9 mouse cellular contexts compared by ENCODE assay signal in the genomic region with DNA sequence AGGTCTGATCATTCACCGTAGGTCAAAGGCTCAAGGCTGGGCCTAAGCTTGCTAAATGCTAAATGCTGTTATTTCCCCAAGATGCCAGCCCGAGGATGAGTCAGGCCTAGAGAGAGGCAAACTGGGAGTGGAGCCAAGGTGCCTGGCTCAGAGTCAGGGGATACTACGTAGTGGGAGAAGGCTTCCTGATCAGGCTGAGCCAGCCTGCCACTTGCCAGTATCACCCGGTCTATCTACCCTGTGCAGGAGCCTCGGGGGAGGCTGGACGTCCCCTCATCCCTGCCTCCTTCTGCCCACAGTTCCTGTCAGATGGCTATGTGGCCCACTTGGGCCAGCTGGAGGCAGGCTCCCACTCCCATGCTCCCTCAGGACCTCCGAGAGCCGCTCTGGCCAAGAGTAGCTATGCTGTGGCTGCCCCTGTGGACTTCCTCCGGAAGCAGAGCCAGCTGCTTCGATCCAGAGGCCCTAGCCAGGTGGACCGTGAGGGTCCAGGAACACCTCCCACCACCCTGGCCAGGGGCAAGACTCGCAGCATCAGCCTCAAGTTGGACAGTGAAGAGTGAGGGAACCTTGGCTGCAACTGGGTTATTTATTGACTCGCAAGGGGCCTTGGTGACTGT. TPM values are rescaled to one million over a fixed set of nuclear protein-coding genes. Genes with fewer than 3 reads are reported as not detected.
DNase-seq lines count a peak whose midpoint lies in the region; ATAC-seq lines count a peak whose summit lies in the region.
"Had no signal": no experiment of that assay in that cellular context is flagged by ENCODE, and none has a peak within 500 bp of the region (broad histone marks: within the 10 kb centered on the region; RNA-seq: fewer than 3 reads in every experiment).

No protein-coding gene starts in this region.

- peak overlapping the region; percentile 29 for H3K4me3 ChIP-seq in erythroblast, embryonic 14.5 days (replicated peaks)
- no peak overlapping the region for H3K4me3 ChIP-seq in lung, embryonic 15.5 days
- H3K4me3 ChIP-seq: midbrain, embryonic 12.5 days had no signal

- peak; percentile 84 for DNase-seq in 3134 (ENCODE audit: extremely low read depth, insufficient read length, low spot score)
- DNase-seq in adrenal gland, adult 8-10 months: peak; percentile 97
- peak; percentile 60 for DNase-seq in heart, postnatal 25 days (ENCODE audit: low spot score)
- DNase-seq in layer of hippocampus, postnatal 10 days (ENCODE audit: low spot score in 2 of 2): peak; percentile 69 to 75
- DNase-seq in spleen, adult 12 weeks (ENCODE audit: low spot score): peak; percentile 85
- DNase-seq in thymus, adult 18-20 months: no peak

- no peak overlapping the region for H3K9ac ChIP-seq in lung, embryonic 15.5 days
- H3K9ac ChIP-seq: midbrain, embryonic 12.5 days had no signal

- no peaks in the 10 kb centered on the region for H3K9me3 ChIP-seq in erythroblast, embryonic 14.5 days (ENCODE audit: control insufficient read depth, low read length)
- H3K9me3 ChIP-seq in lung, embryonic 15.5 days: no peaks in the 10 kb centered on the region
- H3K9me3 ChIP-seq: midbrain, embryonic 12.5 days had no signal

- ATAC-seq in lung, embryonic 15.5 days (ENCODE audit: borderline replicate concordance, extremely low read depth, low FRiP score, low TSS enrichment): 0 out of 2 replicates have a peak, but pooled peaks have one; percentile 17

- H3K4me2 ChIP-seq in lung, embryonic 15.5 days: no peak overlapping the region
- H3K4me2 ChIP-seq: midbrain, embryonic 12.5 days had no signal

- peak overlapping the region; percentile 34; the same call in 1 of the 2 replicates for H3K27ac ChIP-seq in lung, embryonic 15.5 days
- H3K27ac ChIP-seq: midbrain, embryonic 12.5 days had no signal

- 49% methylated on average over 13 of the region's 13 CpGs for WGBS in lung, embryonic 15.5 days

- H3K36me3 ChIP-seq in erythroblast, embryonic 14.5 days (ENCODE audit: control insufficient read depth): peaks cover 72% of the 10 kb centered on the region
- H3K36me3 ChIP-seq in lung, embryonic 15.5 days: peaks cover 50% of the 10 kb centered on the region

- peaks cover 30% of the 10 kb centered on the region for H3K4me1 ChIP-seq in erythroblast, embryonic 14.5 days (ENCODE audit: control insufficient read depth)
- peaks cover 11% of the 10 kb centered on the region; the same call in 1 of the 2 replicates for H3K4me1 ChIP-seq in lung, embryonic 15.5 days
- H3K4me1 ChIP-seq: midbrain, embryonic 12.5 days had no signal

- intact Hi-C loops in heart, postnatal 25 days (cut with DNase I): no loop called here

- H3K27me3 ChIP-seq in erythroblast, embryonic 14.5 days (ENCODE audit: control insufficient read depth): no peaks in the 10 kb centered on the region
- H3K27me3 ChIP-seq in lung, embryonic 15.5 days: no peaks in the 10 kb centered on the region
- H3K27me3 ChIP-seq: midbrain, embryonic 12.5 days had no signal

RNA-seq across cellular contexts. Expression of a gene that starts 12.4 kb away (rescaled TPM):
- total RNA-seq in adrenal gland, adult 8-10 months (2022): 100 to 1,000 TPM; 129 to 143 (median 134) TPM
- 23.9 and 25.1 TPM in 2 replicates for polyA plus RNA-seq in erythroblast, embryonic 14.5 days (2012)
- 10 to 100 TPM; 54.2 to 56.8 TPM for total RNA-seq in heart, postnatal 25 days (2021)
- total RNA-seq in layer of hippocampus, postnatal 10 days (2021): 10 to 100 TPM; 74.6 to 76.5 TPM
- 104 and 106 TPM in 2 replicates for polyA plus RNA-seq in lung, embryonic 15.5 days (2015; fragmentation: Nextera tagmentation; extraction: Ambion mirVana)

RNA-seq across cellular contexts. Expression of a gene that starts 13.5 kb away (rescaled TPM):
- total RNA-seq in adrenal gland, adult 8-10 months (2022): 100 to 1,000 TPM in 1 of 4 experiments, 10 to 100 TPM in 3; 57.1 to 119 (median 84.1) TPM
- polyA plus RNA-seq in erythroblast, embryonic 14.5 days (2012): 0.66 and 0.94 TPM in 2 replicates
- 10 to 100 TPM; 20.8 to 22.1 TPM for total RNA-seq in heart, postnatal 25 days (2021)
- 100 to 1,000 TPM; 178 to 201 TPM for total RNA-seq in layer of hippocampus, postnatal 10 days (2021)
- 12.5 and 13.8 TPM in 2 replicates for polyA plus RNA-seq in lung, embryonic 15.5 days (2015; fragmentation: Nextera tagmentation; extraction: Ambion mirVana)

RNA-seq across cellular contexts. Expression of a gene that starts 16.3 kb away (rescaled TPM):
- 100 to 1,000 TPM; 100 to 146 (median 129) TPM for total RNA-seq in adrenal gland, adult 8-10 months (2022)
- 11.2 and 12.1 TPM in 2 replicates for polyA plus RNA-seq in erythroblast, embryonic 14.5 days (2012)
- 10 to 100 TPM; 36.6 to 45.1 TPM for total RNA-seq in heart, postnatal 25 days (2021)
- total RNA-seq in layer of hippocampus, postnatal 10 days (2021): 10 to 100 TPM; 21.5 to 23.6 TPM
- polyA plus RNA-seq in lung, embryonic 15.5 days (2015; fragmentation: Nextera tagmentation; extraction: Ambion mirVana): 100 and 103 TPM in 2 replicates

RNA-seq across cellular contexts. Expression of a gene that starts 26.3 kb away (rescaled TPM):
- under 1 TPM in 2 of 4 experiments, not detected in 2; 0.06 to 0.08 TPM for total RNA-seq in adrenal gland, adult 8-10 months (2022)
- 0.01 TPM in 1 of 2 replicates, not detected in the other for polyA plus RNA-seq in erythroblast, embryonic 14.5 days (2012)
- total RNA-seq in heart, postnatal 25 days (2021): not detected
- total RNA-seq in layer of hippocampus, postnatal 10 days (2021): not detected
- not detected in 2 replicates for polyA plus RNA-seq in lung, embryonic 15.5 days (2015; fragmentation: Nextera tagmentation; extraction: Ambion mirVana)
- polyA plus RNA-seq: midbrain, embryonic 12.5 days had no signal

RNA-seq across cellular contexts. Expression of a gene that starts 30.5 kb away (rescaled TPM):
- under 1 TPM; 0.23 to 0.59 (median 0.39) TPM for total RNA-seq in adrenal gland, adult 8-10 months (2022)
- 0.05 TPM in 2 replicates for polyA plus RNA-seq in erythroblast, embryonic 14.5 days (2012)
- under 1 TPM in 1 of 2 experiments, not detected in 1; 0.31 TPM for total RNA-seq in heart, postnatal 25 days (2021)
- under 1 TPM in 1 of 2 experiments, not detected in 1; 0.30 TPM for total RNA-seq in layer of hippocampus, postnatal 10 days (2021)
- polyA plus RNA-seq in lung, embryonic 15.5 days (2015; fragmentation: Nextera tagmentation; extraction: Ambion mirVana): 0.11 TPM in 1 of 2 replicates, not detected in the other

Comparison
In these comparisons a context has a peak if more than half of its experiments do, and no peak if none do; other contexts are left out.
1. DNase-seq: peak in 3134 (single experiment), adrenal gland, adult 8-10 months (single experiment), heart, postnatal 25 days (single experiment), layer of hippocampus, postnatal 10 days (2 of 2) and spleen, adult 12 weeks (single experiment); none in thymus, adult 18-20 months (0 of 2).